Mouse (Mus musculus): Measurements from ENCODE around the gene Rhoa.

Rhoa gene

GRCm38 (mm10) chr9:108305629-108306520 lies at the start of gene Rhoa, which contains the start of gene Tcta:
Gene Rhoa, plus strand, starts transcription at chr9:108306129.
Gene Tcta, minus strand, starts transcription at chr9:108306160.
- Histone ChIP-seq H3K9me3 (ENCODE audit: low read length) (no peaks in the 10 kb centered on the region), H3K4me1 (replicated peaks; ENCODE audit: low read depth, low read length) (peaks cover 60% of the 10 kb centered on the region), H3K4me3 (replicated peaks; ENCODE audit: low read length) (peak within 1 kb of the TSS; percentile 92), H3K36me3 (ENCODE audit: insufficient read depth, low read length) (peaks cover 52% of the 10 kb centered on the region), H3K27me3 (ENCODE audit: insufficient read depth, low read length) (no peaks in the 10 kb centered on the region)
- TF ChIP-seq CTCF (conservative IDR thresholded peaks at IDR 0.05; ENCODE audit: low read length): no peak
- no peak for TF ChIP-seq NANOG (IDR thresholded peaks at IDR 0.05; ENCODE audit: borderline replicate concordance, low read length)
- TF ChIP-seq POU5F1 (IDR thresholded peaks at IDR 0.05; ENCODE audit: borderline replicate concordance, low read length): no peak

- H3K4me1 ChIP-seq (replicated peaks; ENCODE audit: low read depth, low read length): peaks cover 79% of the 10 kb centered on the region
- H3K27me3 ChIP-seq (ENCODE audit: insufficient read depth, low read length): no peaks in the 10 kb centered on the region
- peaks cover 46% of the 10 kb centered on the region for H3K36me3 ChIP-seq (ENCODE audit: insufficient read depth, low read length)
- H3K4me3 ChIP-seq (replicated peaks; ENCODE audit: low read length): no peak overlapping the region
- no peaks in the 10 kb centered on the region for H3K9me3 ChIP-seq (ENCODE audit: low read length)
- no peak for TF ChIP-seq CTCF (conservative IDR thresholded peaks at IDR 0.05; ENCODE audit: low read length)
- no peak for TF ChIP-seq POU5F1 (IDR thresholded peaks at IDR 0.05; ENCODE audit: borderline replicate concordance, low read length)
- TF ChIP-seq NANOG (IDR thresholded peaks at IDR 0.05; ENCODE audit: borderline replicate concordance, low read length): no peak
These were observed 45.4 kb upstream of the Rhoa start for GRCm38 (mm10) chr9:108260526-108260925.

- Histone ChIP-seq H3K27me3 (ENCODE audit: insufficient read depth, low read length) (no peaks in the 10 kb centered on the region), H3K4me3 (replicated peaks; ENCODE audit: low read length) (peak overlapping the region; percentile 98), H3K4me1 (replicated peaks; ENCODE audit: low read depth, low read length) (peaks cover 83% of the 10 kb centered on the region), H3K36me3 (ENCODE audit: insufficient read depth, low read length) (peaks cover 37% of the 10 kb centered on the region), H3K9me3 (ENCODE audit: low read length) (no peaks in the 10 kb centered on the region)
- TF ChIP-seq POU5F1 (IDR thresholded peaks at IDR 0.05; ENCODE audit: borderline replicate concordance, low read length) (no peak), CTCF (conservative IDR thresholded peaks at IDR 0.05; ENCODE audit: low read length) (no peak), NANOG (IDR thresholded peaks at IDR 0.05; ENCODE audit: borderline replicate concordance, low read length) (no peak)
These were observed 44.1 kb upstream of the Rhoa start for GRCm38 (mm10) chr9:108261865-108262264.

- TF ChIP-seq POU5F1 (IDR thresholded peaks at IDR 0.05; ENCODE audit: borderline replicate concordance, low read length) (no peak), NANOG (IDR thresholded peaks at IDR 0.05; ENCODE audit: borderline replicate concordance, low read length) (no peak), CTCF (conservative IDR thresholded peaks at IDR 0.05; ENCODE audit: low read length) (no peak)
These were observed 43.4 kb upstream of the Rhoa start for GRCm38 (mm10) chr9:108262494-108263049.

GRCm38 (mm10) chr9:108263131-108263681 lies 42.7 kb upstream of the Rhoa start:
- H3K27me3 ChIP-seq (ENCODE audit: insufficient read depth, low read length): no peaks in the 10 kb centered on the region
- no peak for TF ChIP-seq CTCF (conservative IDR thresholded peaks at IDR 0.05; ENCODE audit: low read length)
- TF ChIP-seq NANOG (IDR thresholded peaks at IDR 0.05; ENCODE audit: borderline replicate concordance, low read length): no peak
- no peak for TF ChIP-seq POU5F1 (IDR thresholded peaks at IDR 0.05; ENCODE audit: borderline replicate concordance, low read length)
- peaks cover 85% of the 10 kb centered on the region for H3K4me1 ChIP-seq (replicated peaks; ENCODE audit: low read depth, low read length)
- peak overlapping the region; percentile 98 for H3K4me3 ChIP-seq (replicated peaks; ENCODE audit: low read length)
- peaks cover 28% of the 10 kb centered on the region for H3K36me3 ChIP-seq (ENCODE audit: insufficient read depth, low read length)
- H3K9me3 ChIP-seq (ENCODE audit: low read length): no peaks in the 10 kb centered on the region

More at GRCm38 (mm10) chr9:108262494-108263049, 43.4 kb upstream of the Rhoa start:
- Histone ChIP-seq H3K9me3 (ENCODE audit: low read length) (no peaks in the 10 kb centered on the region), H3K27me3 (ENCODE audit: insufficient read depth, low read length) (no peaks in the 10 kb centered on the region), H3K4me3 (replicated peaks; ENCODE audit: low read length) (peak overlapping the region; percentile 98), H3K4me1 (replicated peaks; ENCODE audit: low read depth, low read length) (peaks cover 82% of the 10 kb centered on the region), H3K36me3 (ENCODE audit: insufficient read depth, low read length) (peaks cover 29% of the 10 kb centered on the region)

GRCm38 (mm10) chr9:108263690-108264190 lies 42.2 kb upstream of the Rhoa start, which contains the start of gene Dag1:
Gene Dag1, minus strand, starts transcription at chr9:108263958.
- Histone ChIP-seq H3K4me3 (replicated peaks; ENCODE audit: low read length) (peak within 1 kb of the TSS; percentile 98), H3K27me3 (ENCODE audit: insufficient read depth, low read length) (no peaks in the 10 kb centered on the region), H3K36me3 (ENCODE audit: insufficient read depth, low read length) (peaks cover 28% of the 10 kb centered on the region), H3K9me3 (ENCODE audit: low read length) (no peaks in the 10 kb centered on the region), H3K4me1 (replicated peaks; ENCODE audit: low read depth, low read length) (peaks cover 88% of the 10 kb centered on the region)
- TF ChIP-seq CTCF (conservative IDR thresholded peaks at IDR 0.05; ENCODE audit: low read length): no peak
- TF ChIP-seq NANOG (IDR thresholded peaks at IDR 0.05; ENCODE audit: borderline replicate concordance, low read length): no peak
- no peak for TF ChIP-seq POU5F1 (IDR thresholded peaks at IDR 0.05; ENCODE audit: borderline replicate concordance, low read length)

- H3K36me3 ChIP-seq (ENCODE audit: insufficient read depth, low read length): peaks cover 23% of the 10 kb centered on the region
- H3K27me3 ChIP-seq (ENCODE audit: insufficient read depth, low read length): no peaks in the 10 kb centered on the region
- H3K4me3 ChIP-seq (replicated peaks; ENCODE audit: low read length): peak overlapping the region; percentile 98
- H3K4me1 ChIP-seq (replicated peaks; ENCODE audit: low read depth, low read length): peaks cover 87% of the 10 kb centered on the region
- H3K9me3 ChIP-seq (ENCODE audit: low read length): no peaks in the 10 kb centered on the region
- TF ChIP-seq POU5F1 (IDR thresholded peaks at IDR 0.05; ENCODE audit: borderline replicate concordance, low read length) (no peak), CTCF (conservative IDR thresholded peaks at IDR 0.05; ENCODE audit: low read length) (no peak), NANOG (IDR thresholded peaks at IDR 0.05; ENCODE audit: borderline replicate concordance, low read length) (no peak)
These were observed 41.6 kb upstream of the Rhoa start for GRCm38 (mm10) chr9:108264191-108264921.
